Mouse (Mus musculus) B cell, adult (primary cell): ENCODE results near the gene Slc19a1. TPM values are rescaled to one million over a fixed set of nuclear protein-coding genes. Genes with fewer than 3 reads are reported as not detected.

Experiments
- total RNA-seq: library from RNA; stranded (reverse); gene quantifications from 4 replicates; pipeline ENCODE4 v1.2.4, GENCODE M21; 2023; ENCODE audit not compliant: inconsistent age

The Slc19a1 gene
- 12.3 to 15.4 TPM (median 13.0 TPM) in 4 replicates for total RNA-seq

GRCm38 (mm10) chr10:77031768-77032375 lies at the start of gene Slc19a1:
Gene Slc19a1, plus strand, starts transcription at chr10:77032241.

Other genes starting within 250 kb of the Slc19a1 start
- gene Pcbp3, start 70.4 kb upstream of the Slc19a1 start, total RNA-seq: 5.6 to 8.6 TPM (median 7.8 TPM) in 4 replicates
- 0.10 to 0.63 TPM (median 0.39 TPM) in 3 of 4 replicates, not detected in the other for gene Col18a1, start 134.3 kb downstream of the Slc19a1 start, total RNA-seq
- 31.5 to 37.6 TPM (median 34.9 TPM) in 4 replicates for gene Pofut2, start 227.0 kb downstream of the Slc19a1 start, total RNA-seq